Mouse (Mus musculus) neural tube, embryonic 11.5 days (tissue): Measurements from ENCODE around the gene Tmprss9. TPM values are rescaled to one million over a fixed set of nuclear protein-coding genes. Genes with fewer than 3 reads are reported as not detected.

ENCODE experiments used
- ATAC-seq: fragments of 200-750 bp; cut with Nextera tagmentation; 2 replicates; pipeline ENCODE4 v1.8.0; 2017; ENCODE audit warnings: moderate number of reproducible peaks, mild to moderate bottlenecking, moderate TSS enrichment, moderate library complexity; ENCODE audit not compliant: insufficient read depth, low FRiP score, low TSS enrichment
- DNase-seq: peaks from one replicate; pipeline ENCODE4 v3.0.0-alpha.2; 2015; ENCODE audit warnings: low spot score
- H3K27ac ChIP-seq: fragments of 300-500 bp; sonication (generic); 2 replicates; pipeline ENCODE4 v1.5.1; 2014; ENCODE audit warnings: low read depth, mild to moderate bottlenecking, low read length
- H3K27me3 ChIP-seq: fragments of 300-500 bp; sonication (generic); 2 replicates; pipeline ENCODE4 v1.6.1; 2014; ENCODE audit warnings: mild to moderate bottlenecking, low read length, mixed read lengths; ENCODE audit not compliant: control insufficient read depth, insufficient read depth
- H3K36me3 ChIP-seq: fragments of 300-500 bp; sonication (generic); 2 replicates; pipeline ENCODE4 v1.6.1; 2014; ENCODE audit warnings: mild to moderate bottlenecking, low read length, moderate library complexity, mixed read lengths; ENCODE audit not compliant: control insufficient read depth, insufficient read depth
- H3K4me1 ChIP-seq: fragments of 300-500 bp; sonication (generic); 2 replicates; pipeline ENCODE4 v1.6.1; 2014; ENCODE audit warnings: low read length, mixed read lengths; ENCODE audit not compliant: control insufficient read depth, insufficient read depth
- H3K4me2 ChIP-seq: fragments of 300-500 bp; sonication (generic); 2 replicates; pipeline ENCODE4 v1.6.1; 2014; ENCODE audit warnings: low read depth, mild to moderate bottlenecking, moderate library complexity
- H3K4me3 ChIP-seq: fragments of 300-500 bp; sonication (generic); 2 replicates; pipeline ENCODE4 v1.5.1; 2014; ENCODE audit warnings: low read depth, low read length
- H3K9ac ChIP-seq: fragments of 300-500 bp; sonication (generic); 2 replicates; pipeline ENCODE4 v1.6.1; 2014; ENCODE audit warnings: mild to moderate bottlenecking, low read length
- H3K9me3 ChIP-seq: fragments of 300-500 bp; sonication (generic); 2 replicates; pipeline ENCODE4 v1.6.1; 2016; ENCODE audit warnings: low read length; ENCODE audit not compliant: control insufficient read depth
- WGBS: fragments of 180-500 bp; shearing (Covaris S2); extraction: QIAGEN DNeasy Blood & Tissue Kit; methylation state at CpG from one replicate; pipeline ENCODE4 v1.1.7; 2014; 5-methylcytosine and 5-hydroxymethylcytosine counted together
- polyA plus RNA-seq: library from polyadenylated mRNA; unstranded; fragments of >200 nt; fragmentation: Nextera tagmentation; extraction: Ambion mirVana; gene quantifications from 2 replicates; pipeline ENCODE4 v1.2.1, GENCODE M21; 2014

The Tmprss9 gene
- polyA plus RNA-seq, 1 experiment from 2014 or later: 0.08 TPM

GRCm38 (mm10) chr10:80933421-80933979, 61.9 kb downstream of the Tmprss9 start:
- Histone ChIP-seq H3K27ac (no peak overlapping the region), H3K4me1 (peaks cover 41% of the 10 kb centered on the region), H3K36me3 (no peaks in the 10 kb centered on the region), H3K9ac (no peak overlapping the region), H3K9me3 (no peaks in the 10 kb centered on the region), H3K4me2 (peak overlapping the region; percentile 29), H3K4me3 (0 out of 2 replicates have a peak overlapping the region, but pooled peaks have one; percentile 15), H3K27me3 (peaks cover 83% of the 10 kb centered on the region)
- 3% methylated on average over 21 of the region's 21 CpGs for WGBS
- DNase-seq (no peak), ATAC-seq (no peak)

- no peak for ATAC-seq
- peaks cover 44% of the 10 kb centered on the region for H3K4me1 ChIP-seq
Measured at GRCm38 (mm10) chr10:80934136-80934985, 62.7 kb downstream of the Tmprss9 start.

GRCm38 (mm10) chr10:80935241-80935640, 63.6 kb downstream of the Tmprss9 start:
- no peaks in the 10 kb centered on the region for H3K36me3 ChIP-seq
- peaks cover 86% of the 10 kb centered on the region for H3K27me3 ChIP-seq
- H3K27ac ChIP-seq: 0 out of 2 replicates have a peak overlapping the region, but pooled peaks have one; percentile 8
- peaks cover 42% of the 10 kb centered on the region for H3K4me1 ChIP-seq
- no peak for ATAC-seq
- H3K9ac ChIP-seq: no peak overlapping the region
- peak overlapping the region; percentile 51; the same call in 1 of the 2 replicates for H3K4me2 ChIP-seq
- no peak overlapping the region for H3K4me3 ChIP-seq
- no peak for DNase-seq
- no peaks in the 10 kb centered on the region for H3K9me3 ChIP-seq
- 8% methylated on average over 3 of the region's 3 CpGs for WGBS

More at GRCm38 (mm10) chr10:80934136-80934985, 62.7 kb downstream of the Tmprss9 start:
- no peaks in the 10 kb centered on the region for H3K36me3 ChIP-seq
- peaks cover 88% of the 10 kb centered on the region for H3K27me3 ChIP-seq
- H3K4me2 ChIP-seq: no peak overlapping the region
- H3K4me3 ChIP-seq: no peak overlapping the region
- no peak overlapping the region for H3K9ac ChIP-seq
- no peak overlapping the region for H3K27ac ChIP-seq
- 36% methylated on average over 14 of the region's 14 CpGs for WGBS
- DNase-seq: no peak
- no peaks in the 10 kb centered on the region for H3K9me3 ChIP-seq

GRCm38 (mm10) chr10:80935698-80936097, 64.0 kb downstream of the Tmprss9 start:
- H3K27ac ChIP-seq: 0 out of 2 replicates have a peak overlapping the region, but pooled peaks have one; percentile 8
- H3K4me1 ChIP-seq: peaks cover 38% of the 10 kb centered on the region
- DNase-seq: no peak
- H3K9ac ChIP-seq: no peak overlapping the region
- no peaks in the 10 kb centered on the region for H3K9me3 ChIP-seq
- H3K27me3 ChIP-seq: peaks cover 85% of the 10 kb centered on the region
- no peaks in the 10 kb centered on the region for H3K36me3 ChIP-seq
- WGBS: 6% methylated on average over 17 of the region's 17 CpGs
- H3K4me2 ChIP-seq: peak overlapping the region; percentile 51; the same call in 1 of the 2 replicates
- H3K4me3 ChIP-seq: peak overlapping the region; percentile 6; the same call in 1 of the 2 replicates
- ATAC-seq: no peak

- peaks cover 33% of the 10 kb centered on the region for H3K4me1 ChIP-seq
Measured at GRCm38 (mm10) chr10:80936135-80936809, 64.6 kb downstream of the Tmprss9 start.

GRCm38 (mm10) chr10:80936810-80937164, 65.1 kb downstream of the Tmprss9 start:
- H3K27ac ChIP-seq: no peak overlapping the region

More at GRCm38 (mm10) chr10:80936135-80936809, 64.6 kb downstream of the Tmprss9 start:
- peak overlapping the region; percentile 25 for H3K4me3 ChIP-seq
- peak overlapping the region; percentile 51 for H3K4me2 ChIP-seq
- H3K36me3 ChIP-seq: no peaks in the 10 kb centered on the region
- ATAC-seq: no peak
- WGBS: 1% methylated on average over 37 of the region's 37 CpGs
- DNase-seq: peak; percentile 69
- peaks cover 80% of the 10 kb centered on the region for H3K27me3 ChIP-seq
- H3K27ac ChIP-seq: 0 out of 2 replicates have a peak overlapping the region, but pooled peaks have one; percentile 17
- H3K9me3 ChIP-seq: no peaks in the 10 kb centered on the region
- H3K9ac ChIP-seq: peak overlapping the region; percentile 2; the same call in 1 of the 2 replicates

GRCm38 (mm10) chr10:80937646-80938045, 66.0 kb downstream of the Tmprss9 start:
- no peaks in the 10 kb centered on the region for H3K9me3 ChIP-seq
- 46% methylated on average over 8 of the region's 8 CpGs for WGBS
- DNase-seq: no peak
- H3K27me3 ChIP-seq: peaks cover 66% of the 10 kb centered on the region
- no peak overlapping the region for H3K4me2 ChIP-seq
- no peak overlapping the region for H3K4me3 ChIP-seq
- no peak for ATAC-seq
- peaks cover 24% of the 10 kb centered on the region for H3K4me1 ChIP-seq
- no peaks in the 10 kb centered on the region for H3K36me3 ChIP-seq
- H3K27ac ChIP-seq: no peak overlapping the region
- H3K9ac ChIP-seq: no peak overlapping the region

More at GRCm38 (mm10) chr10:80936810-80937164, 65.1 kb downstream of the Tmprss9 start:
- WGBS: 16% methylated on average over 6 of the region's 6 CpGs
- peaks cover 30% of the 10 kb centered on the region for H3K4me1 ChIP-seq
- no peaks in the 10 kb centered on the region for H3K9me3 ChIP-seq
- DNase-seq (no peak), ATAC-seq (no peak)
- H3K36me3 ChIP-seq: no peaks in the 10 kb centered on the region
- H3K4me3 ChIP-seq: peak overlapping the region; percentile 25
- H3K9ac ChIP-seq: peak overlapping the region; percentile 2; the same call in 1 of the 2 replicates
- peak overlapping the region; percentile 51 for H3K4me2 ChIP-seq
- H3K27me3 ChIP-seq: peaks cover 75% of the 10 kb centered on the region

GRCm38 (mm10) chr10:80938831-80939550, 67.3 kb downstream of the Tmprss9 start:
- 8% methylated on average over 15 of the region's 15 CpGs for WGBS
- no peaks in the 10 kb centered on the region for H3K36me3 ChIP-seq
- H3K27me3 ChIP-seq: peaks cover 53% of the 10 kb centered on the region
- DNase-seq: peak; percentile 58
- H3K9ac ChIP-seq: peak overlapping the region; percentile 26; the same call in 1 of the 2 replicates
- 0 out of 2 replicates have a peak overlapping the region, but pooled peaks have one; percentile 20 for H3K27ac ChIP-seq
- ATAC-seq: peak; percentile 36; the same call in 1 of the 2 replicates
- H3K4me3 ChIP-seq: peak overlapping the region; percentile 29
- H3K4me1 ChIP-seq: peaks cover 19% of the 10 kb centered on the region
- H3K9me3 ChIP-seq: no peaks in the 10 kb centered on the region
- H3K4me2 ChIP-seq: peak overlapping the region; percentile 47
